Mouse (Mus musculus): ENCODE measurements around the gene Popdc2.
"Not testable (repeated sequence)": the region's sequence is repeated elsewhere in the genome, so short reads cannot be mapped to it uniquely, and the experiment has no call there.

DNA sequence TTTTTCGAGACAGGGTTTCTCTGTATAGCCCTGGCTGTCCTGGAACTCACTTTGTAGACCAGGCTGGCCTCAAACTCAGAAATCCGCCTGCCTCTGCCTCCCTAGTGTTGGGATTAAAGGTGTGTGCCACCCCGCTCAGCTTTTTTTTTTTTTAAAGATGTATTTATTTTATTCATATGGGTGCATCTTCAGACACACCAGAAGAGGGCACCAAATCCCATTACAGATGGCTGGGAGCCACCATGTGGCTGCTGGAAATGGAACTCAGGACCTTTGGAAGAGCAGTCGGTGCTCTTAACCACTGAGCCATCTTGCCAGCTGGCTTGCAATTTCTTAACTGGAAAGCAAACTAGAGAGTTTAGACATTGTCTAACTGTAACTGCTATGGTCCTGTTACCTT, 23.9 kb upstream of the Popdc2 start:
- TF ChIP-seq EP300 (IDR thresholded peaks at IDR 0.05; ENCODE audit: low read depth in 1 of 2, low read length in 2 of 2); TBP (IDR thresholded peaks at IDR 0.05; ENCODE audit: low read depth, low read length); POLR2A (IDR thresholded peaks at IDR 0.05; ENCODE audit: control insufficient read depth in 1 of 2, insufficient read depth in 1 of 2, low read depth in 1 of 2, low read length in 2 of 2, poor library complexity in 1 of 2); BHLHE40 (IDR thresholded peaks at IDR 0.05; ENCODE audit: borderline replicate concordance, low read depth, low read length); TCF12 (IDR thresholded peaks at IDR 0.05; ENCODE audit: low read depth, low read length); MXI1 (IDR thresholded peaks at IDR 0.05; ENCODE audit: low read depth, low read length); CHD2 (IDR thresholded peaks at IDR 0.05; ENCODE audit: low read length); KAT2A (conservative IDR thresholded peaks at IDR 0.05; ENCODE audit: low read depth, low read length): not testable (repeated sequence)
- peak; percentile 13 to 39 (median 26); a peak in 4 of 6 replicates for TF ChIP-seq CTCF (IDR thresholded peaks at IDR 0.05 in 2 of 3, conservative IDR thresholded peaks at IDR 0.05 in 1 of 3; ENCODE audit: control insufficient read depth in 1 of 3, insufficient read depth in 1 of 3, low read depth in 2 of 3, low read length in 3 of 3, poor library complexity in 1 of 3, severe bottlenecking in 1 of 3)
- peak; percentile 47; the same call in 1 of the 2 replicates for TF ChIP-seq ZC3H11A (IDR thresholded peaks at IDR 0.05; ENCODE audit: low read depth, low read length)
- peak; percentile 32 for TF ChIP-seq RAD21 (IDR thresholded peaks at IDR 0.05; ENCODE audit: low read depth, low read length)
